Mouse (Mus musculus): Measurements from ENCODE around the gene Vmn2r12. TPM values are rescaled to one million over a fixed set of nuclear protein-coding genes. Genes with fewer than 3 reads are reported as not detected.

The Vmn2r12 gene
- not detected in 2 replicates for polyA plus RNA-seq (2015; fragmentation: Nextera tagmentation; extraction: Ambion mirVana)

GRCm38 (mm10) chr5:109097850-109098249, at the start of gene Vmn2r12:
Gene Vmn2r12 (minus strand): TSS chr5:109097950.

DNA sequence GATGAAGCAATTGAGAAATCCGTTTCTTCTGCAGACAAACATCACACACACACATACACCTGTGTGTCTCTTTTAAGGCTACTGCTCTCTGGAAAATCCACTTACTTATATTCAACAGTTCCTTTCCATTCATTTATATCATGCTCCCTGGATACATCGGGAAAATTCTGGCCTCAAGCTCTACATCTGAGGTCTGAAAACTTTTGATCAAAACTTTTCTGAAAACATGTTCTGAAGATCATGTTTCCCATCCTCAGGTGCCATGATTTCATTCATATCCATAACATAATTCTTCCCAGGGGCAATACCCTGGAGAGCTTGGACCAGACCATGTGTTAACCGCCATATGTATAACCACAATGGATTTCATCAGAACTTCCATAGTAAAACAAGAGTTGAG, 38.3 kb downstream of the Vmn2r12 start, which contains the start of gene Vmn2r11:
Gene Vmn2r11 (minus strand): TSS at position 101 of the 400 bp plus-strand sequence.

Other genes with a start within 250 kb of the Vmn2r12 start
- gene Vmn2r9, start 245.3 kb downstream of the Vmn2r12 start, polyA plus RNA-seq (2015; fragmentation: Nextera tagmentation; extraction: Ambion mirVana), result not detected in 2 replicates
- not detected in 2 replicates for gene Vmn2r10, start 91.4 kb downstream of the Vmn2r12 start, polyA plus RNA-seq (2015; fragmentation: Nextera tagmentation; extraction: Ambion mirVana)
- not detected in 2 replicates for gene Vmn2r11, start 38.4 kb downstream of the Vmn2r12 start, polyA plus RNA-seq (2015; fragmentation: Nextera tagmentation; extraction: Ambion mirVana)
- not detected in 2 replicates for gene Vmn2r13, start 94.2 kb upstream of the Vmn2r12 start, polyA plus RNA-seq (2015; fragmentation: Nextera tagmentation; extraction: Ambion mirVana)
- not detected in 2 replicates for gene Vmn2r14, start 126.8 kb upstream of the Vmn2r12 start, polyA plus RNA-seq (2015; fragmentation: Nextera tagmentation; extraction: Ambion mirVana)
- gene Vmn2r15, start 199.7 kb upstream of the Vmn2r12 start, polyA plus RNA-seq (2015; fragmentation: Nextera tagmentation; extraction: Ambion mirVana), result not detected in 2 replicates
- not detected in 2 replicates for gene Vmn2r16, start 232.2 kb upstream of the Vmn2r12 start, polyA plus RNA-seq (2015; fragmentation: Nextera tagmentation; extraction: Ambion mirVana)